Mouse (Mus musculus) ES-E14 (cell line): ENCODE measurements around the gene Cfap77.

Source experiments
- CHD2 ChIP-seq: IDR thresholded peaks from 2 replicates; pipeline ENCODE4 v1.6.1; 2014; ENCODE audit warnings: mild to moderate bottlenecking, low read depth, low read length, inconsistent platforms
- ZC3H11A ChIP-seq: IDR thresholded peaks from 2 replicates; pipeline ENCODE4 v1.6.1; 2012; ENCODE audit warnings: low read depth, mild to moderate bottlenecking, inconsistent platforms, low read length, borderline replicate concordance

DNA sequence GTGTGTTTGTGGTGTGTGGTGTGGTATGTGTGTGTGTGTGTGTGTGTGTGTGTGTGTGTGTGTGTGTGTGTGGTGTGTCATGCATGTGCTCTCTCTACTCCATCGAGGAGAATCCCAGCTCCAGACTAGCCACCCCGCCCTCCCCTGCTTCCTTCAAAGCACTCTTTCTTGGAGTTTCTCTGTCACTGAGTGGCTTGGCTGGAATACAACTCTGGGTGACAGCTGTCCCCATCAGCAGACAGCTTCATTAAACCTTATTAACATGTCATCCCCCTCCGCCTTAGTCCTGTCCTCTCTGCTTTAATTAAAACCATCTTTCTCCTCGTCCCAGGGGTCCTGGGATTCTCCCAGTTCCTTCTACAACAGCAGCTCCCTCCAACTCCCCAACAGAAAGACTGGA is 59.4 kb downstream of the Cfap77 start:
- no peak for TF ChIP-seq CHD2
- no peak for TF ChIP-seq ZC3H11A
